Mouse (Mus musculus): ENCODE data around the gene Atp6v1d. TPM values are rescaled to one million over a fixed set of nuclear protein-coding genes. Genes with fewer than 3 reads are reported as not detected.

The Atp6v1d gene
- total and polyA plus RNA-seq, 3 experiments, result 2.2 to 78.8 (median 58.6) TPM

- DNase-seq, result no peak
These were observed 67.2 kb downstream of the Atp6v1d start for GRCm38 (mm10) chr12:78794236-78794635.

DNA sequence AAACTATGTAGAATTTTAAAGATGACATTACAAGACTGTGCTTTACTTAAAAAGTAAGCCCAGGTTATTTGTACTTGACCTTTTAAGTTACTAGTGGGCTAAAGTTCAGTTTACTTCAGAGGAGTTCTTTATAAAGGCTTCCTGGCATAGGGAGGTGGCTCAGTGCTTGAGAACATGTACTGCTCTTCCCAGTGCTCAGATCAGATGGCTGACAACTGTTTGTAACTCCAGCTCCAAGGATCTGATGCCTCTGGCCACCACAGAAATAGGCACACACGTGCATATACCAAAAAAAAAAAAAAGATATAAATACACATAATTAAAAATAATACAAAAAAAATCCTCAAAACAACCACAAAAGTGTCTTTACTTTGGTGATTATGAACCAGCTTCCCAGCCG is 70.6 kb downstream of the Atp6v1d start:
- no peak for DNase-seq

Other genes starting within 250 kb of the Atp6v1d start
- under 1 TPM; 0.35 to 0.86 TPM for gene Fam71d, start 170.1 kb downstream of the Atp6v1d start, total RNA-seq (2021)
- not detected in 2 replicates for gene Fam71d, start 170.1 kb downstream of the Atp6v1d start, polyA plus RNA-seq (2012; rRNA removed)
- 10 to 100 TPM; 26.9 to 36.3 TPM for gene Mpp5, start 112.7 kb downstream of the Atp6v1d start, total RNA-seq (2021)
- gene Mpp5, start 112.7 kb downstream of the Atp6v1d start, polyA plus RNA-seq (2012; rRNA removed), result 0.33 and 0.36 TPM in 2 replicates
- gene Eif2s1, start 181 bp upstream of the Atp6v1d start, total RNA-seq (2021), result 10 to 100 TPM; 75.7 to 83.3 TPM
- 3.5 and 3.9 TPM in 2 replicates for gene Eif2s1, start 181 bp upstream of the Atp6v1d start, polyA plus RNA-seq (2012; rRNA removed)
- gene Plek2, start 45.3 kb upstream of the Atp6v1d start, total RNA-seq (2021), result under 1 TPM; 0.23 to 0.41 TPM
- not detected in 2 replicates for gene Plek2, start 45.3 kb upstream of the Atp6v1d start, polyA plus RNA-seq (2012; rRNA removed)
- gene Tmem229b, start 146.0 kb upstream of the Atp6v1d start, total RNA-seq (2021), result 10 to 100 TPM in 1 of 2 experiments, 1 to 10 TPM in 1; 5.8 to 11.3 TPM
- 9.2 and 9.3 TPM in 2 replicates for gene Tmem229b, start 146.0 kb upstream of the Atp6v1d start, polyA plus RNA-seq (2012; rRNA removed)
- 1 to 10 TPM; 1.8 to 2.2 TPM for gene Plekhh1, start 167.5 kb upstream of the Atp6v1d start, total RNA-seq (2021)
- gene Plekhh1, start 167.5 kb upstream of the Atp6v1d start, polyA plus RNA-seq (2012; rRNA removed), result 1.4 and 2.1 TPM in 2 replicates
- gene Pigh, start 228.0 kb upstream of the Atp6v1d start, total RNA-seq (2021), result 10 to 100 TPM; 10.5 to 12.6 TPM
- gene Pigh, start 228.0 kb upstream of the Atp6v1d start, polyA plus RNA-seq (2012; rRNA removed), result 16.7 and 17.5 TPM in 2 replicates

Data from adrenal gland, adult 2 months (tissue).